Mouse (Mus musculus) kidney, embryonic 16.5 days (tissue): Measurements from ENCODE around the gene Slc35b1. TPM values are rescaled to one million over a fixed set of nuclear protein-coding genes. Genes with fewer than 3 reads are reported as not detected.
A peak's percentile ranks its signal among the peaks of the same experiment; 100 is the strongest.
"Not testable (repeated sequence)": the region's sequence is repeated elsewhere in the genome, so short reads cannot be mapped to it uniquely, and the experiment has no call there.

Source experiments
- ATAC-seq: fragments of 200-750 bp; cut with Nextera tagmentation; 2 replicates; pipeline ENCODE4 v1.8.0; 2017; ENCODE audit warnings: moderate TSS enrichment; ENCODE audit not compliant: low FRiP score, low TSS enrichment
- H3K27ac ChIP-seq: fragments of 300-500 bp; sonication (generic); 2 replicates; pipeline ENCODE4 v1.5.1; 2014; ENCODE audit warnings: low read length
- H3K27me3 ChIP-seq: fragments of 300-500 bp; sonication (generic); 2 replicates; pipeline ENCODE4 v1.6.1; 2014; ENCODE audit warnings: low read length, control low read depth, mixed read lengths; ENCODE audit not compliant: insufficient read depth
- H3K36me3 ChIP-seq: fragments of 300-500 bp; sonication (generic); 2 replicates; pipeline ENCODE4 v1.6.1; 2014; ENCODE audit warnings: low read length, control low read depth, mixed read lengths; ENCODE audit not compliant: insufficient read depth
- H3K4me1 ChIP-seq: fragments of 300-500 bp; sonication (generic); 2 replicates; pipeline ENCODE4 v1.6.1; 2014; ENCODE audit warnings: low read length, control low read depth, mixed read lengths; ENCODE audit not compliant: insufficient read depth
- H3K4me2 ChIP-seq: fragments of 300-500 bp; sonication (generic); replicated peaks from 2 replicates; pipeline ENCODE4 v1.6.1; 2014; ENCODE audit warnings: low read depth, low read length
- H3K4me3 ChIP-seq: fragments of 300-500 bp; sonication (generic); 2 replicates; pipeline ENCODE4 v1.5.1; 2014; ENCODE audit warnings: mild to moderate bottlenecking, low read length
- H3K9ac ChIP-seq: fragments of 300-500 bp; sonication (generic); replicated peaks from 2 replicates; pipeline ENCODE4 v1.6.1; 2014; ENCODE audit warnings: low read length
- H3K9me3 ChIP-seq: fragments of 300-500 bp; sonication (generic); 2 replicates; pipeline ENCODE4 v1.6.1; 2016; ENCODE audit warnings: low read length, control low read depth
- WGBS: fragments of 180-500 bp; shearing (Covaris S2); extraction: QIAGEN DNeasy Blood & Tissue Kit; methylation state at CpG from one replicate; pipeline ENCODE4 v1.1.7; 2014; 5-methylcytosine and 5-hydroxymethylcytosine counted together
- polyA plus RNA-seq: library from polyadenylated mRNA; unstranded; fragments of >200 nt; fragmentation: Nextera tagmentation; extraction: Ambion mirVana; gene quantifications from 2 replicates; pipeline ENCODE4 v1.2.1, GENCODE M21; 2015

The Slc35b1 gene
- polyA plus RNA-seq, 1 experiment from 2014 or later: 99.2 TPM

DNA sequence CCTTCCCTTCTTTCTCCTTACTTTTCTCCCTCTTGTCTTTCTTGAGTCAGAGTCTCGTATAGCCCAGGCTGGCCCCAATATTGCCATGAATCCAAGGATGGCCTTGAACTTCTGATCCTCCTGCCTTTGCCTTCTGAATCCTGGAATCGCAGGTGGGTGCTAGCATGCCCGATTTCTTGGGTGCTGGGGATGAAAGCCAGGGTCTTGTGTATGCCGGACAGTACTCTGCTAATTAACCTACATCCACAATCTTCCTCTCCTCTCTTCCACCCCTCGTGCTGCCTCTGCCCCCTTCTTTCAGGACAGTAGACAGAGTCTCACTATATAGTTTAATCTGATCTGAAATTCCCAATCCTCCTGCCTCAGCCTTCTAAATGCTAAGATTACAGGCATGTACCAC lies 17.1 kb downstream of the Slc35b1 start:
- ATAC-seq: no peak
- H3K4me3 ChIP-seq: no peak overlapping the region
- WGBS: 89% methylated on average over 5 of the region's 5 CpGs
- H3K27ac ChIP-seq: no peak overlapping the region
- H3K36me3 ChIP-seq: no peaks in the 10 kb centered on the region
- H3K4me2 ChIP-seq: no peak overlapping the region
- no peaks in the 10 kb centered on the region for H3K9me3 ChIP-seq
- H3K27me3 ChIP-seq: no peaks in the 10 kb centered on the region
- H3K4me1 ChIP-seq: peaks cover 11% of the 10 kb centered on the region; the same call in 1 of the 2 replicates
- no peak overlapping the region for H3K9ac ChIP-seq

GRCm38 (mm10) chr11:95402196-95402595 lies 17.7 kb downstream of the Slc35b1 start:
- Histone ChIP-seq H3K4me2 (no peak overlapping the region), H3K9ac (0 out of 2 replicates have a peak overlapping the region, but pooled peaks have one; percentile 15), H3K9me3 (no peaks in the 10 kb centered on the region), H3K4me3 (no peak overlapping the region), H3K27ac (no peak overlapping the region), H3K4me1 (peaks cover 11% of the 10 kb centered on the region; the same call in 1 of the 2 replicates), H3K27me3 (no peaks in the 10 kb centered on the region), H3K36me3 (no peaks in the 10 kb centered on the region)
- ATAC-seq: no peak; the same call in 1 of the 2 replicates
- 12% methylated on average over 5 of the region's 5 CpGs for WGBS

- H3K9ac ChIP-seq: no peak overlapping the region
- peaks cover 11% of the 10 kb centered on the region; the same call in 1 of the 2 replicates for H3K4me1 ChIP-seq
- H3K4me3 ChIP-seq: no peak overlapping the region
- H3K36me3 ChIP-seq: no peaks in the 10 kb centered on the region
- 10% methylated on average over 8 of the region's 8 CpGs for WGBS
- no peaks in the 10 kb centered on the region for H3K9me3 ChIP-seq
- no peak for ATAC-seq
- no peak overlapping the region for H3K4me2 ChIP-seq
- no peaks in the 10 kb centered on the region for H3K27me3 ChIP-seq
- peak overlapping the region; percentile 40; the same call in 1 of the 2 replicates for H3K27ac ChIP-seq
These were observed 18.2 kb downstream of the Slc35b1 start for GRCm38 (mm10) chr11:95402658-95403101.

GRCm38 (mm10) chr11:95403382-95404340 lies 19.2 kb downstream of the Slc35b1 start:
- no peak overlapping the region for H3K27ac ChIP-seq
- peaks cover 11% of the 10 kb centered on the region; the same call in 1 of the 2 replicates for H3K4me1 ChIP-seq
- no peaks in the 10 kb centered on the region for H3K9me3 ChIP-seq
- H3K4me3 ChIP-seq: no peak overlapping the region
- WGBS: 70% methylated on average over 16 of the region's 16 CpGs
- no peaks in the 10 kb centered on the region for H3K27me3 ChIP-seq
- peak; percentile 15; the same call in 1 of the 2 replicates for ATAC-seq
- H3K4me2 ChIP-seq: no peak overlapping the region
- H3K9ac ChIP-seq: no peak overlapping the region
- H3K36me3 ChIP-seq: no peaks in the 10 kb centered on the region

- WGBS: 61% methylated on average over 4 of the region's 4 CpGs
- no peak overlapping the region for H3K4me2 ChIP-seq
- no peak for ATAC-seq
These were observed 21.3 kb downstream of the Slc35b1 start for GRCm38 (mm10) chr11:95405771-95406170.

DNA sequence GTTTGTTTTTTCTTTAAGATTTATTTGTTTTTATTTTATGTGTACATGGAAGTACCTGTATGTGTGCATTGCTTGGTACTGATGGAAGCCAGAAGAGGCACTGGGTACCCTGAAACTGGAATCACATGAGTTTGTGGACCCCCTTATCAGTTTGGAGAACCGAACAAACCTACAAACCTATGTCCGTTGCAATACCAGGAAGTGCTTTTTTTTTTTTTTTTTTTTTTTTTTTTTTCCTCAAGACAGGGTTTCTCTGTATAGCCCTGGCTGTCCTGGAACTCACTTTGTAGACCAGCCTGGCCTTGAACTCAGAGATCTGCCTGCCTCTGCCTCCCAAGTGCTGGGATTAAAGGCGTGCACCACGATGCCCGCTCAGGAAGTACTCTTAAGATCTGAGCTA lies 21.9 kb downstream of the Slc35b1 start:
- WGBS: 84% methylated on average over 5 of the region's 5 CpGs
- not testable (repeated sequence) for H3K27me3 ChIP-seq, H3K36me3 ChIP-seq, H3K4me3 ChIP-seq, H3K9ac ChIP-seq, ATAC-seq, H3K27ac ChIP-seq, H3K4me2 ChIP-seq, H3K9me3 ChIP-seq
- peaks cover 11% of the 10 kb centered on the region; the same call in 1 of the 2 replicates for H3K4me1 ChIP-seq

More at GRCm38 (mm10) chr11:95405771-95406170, 21.3 kb downstream of the Slc35b1 start:
- peaks cover 11% of the 10 kb centered on the region; the same call in 1 of the 2 replicates for H3K4me1 ChIP-seq
- H3K9me3 ChIP-seq: no peaks in the 10 kb centered on the region
- H3K9ac ChIP-seq: no peak overlapping the region
- H3K27ac ChIP-seq: no peak overlapping the region
- no peaks in the 10 kb centered on the region for H3K36me3 ChIP-seq
- no peak overlapping the region for H3K4me3 ChIP-seq
- H3K27me3 ChIP-seq: no peaks in the 10 kb centered on the region

GRCm38 (mm10) chr11:95409450-95410112 lies 25.1 kb downstream of the Slc35b1 start:
- Histone ChIP-seq H3K9me3 (no peaks in the 10 kb centered on the region), H3K27me3 (no peaks in the 10 kb centered on the region), H3K4me1 (no peaks in the 10 kb centered on the region), H3K4me3 (no peak overlapping the region), H3K4me2 (no peak overlapping the region), H3K36me3 (no peaks in the 10 kb centered on the region), H3K27ac (no peak overlapping the region), H3K9ac (no peak overlapping the region)
- WGBS: 85% methylated on average over 10 of the region's 10 CpGs
- ATAC-seq: no peak

DNA sequence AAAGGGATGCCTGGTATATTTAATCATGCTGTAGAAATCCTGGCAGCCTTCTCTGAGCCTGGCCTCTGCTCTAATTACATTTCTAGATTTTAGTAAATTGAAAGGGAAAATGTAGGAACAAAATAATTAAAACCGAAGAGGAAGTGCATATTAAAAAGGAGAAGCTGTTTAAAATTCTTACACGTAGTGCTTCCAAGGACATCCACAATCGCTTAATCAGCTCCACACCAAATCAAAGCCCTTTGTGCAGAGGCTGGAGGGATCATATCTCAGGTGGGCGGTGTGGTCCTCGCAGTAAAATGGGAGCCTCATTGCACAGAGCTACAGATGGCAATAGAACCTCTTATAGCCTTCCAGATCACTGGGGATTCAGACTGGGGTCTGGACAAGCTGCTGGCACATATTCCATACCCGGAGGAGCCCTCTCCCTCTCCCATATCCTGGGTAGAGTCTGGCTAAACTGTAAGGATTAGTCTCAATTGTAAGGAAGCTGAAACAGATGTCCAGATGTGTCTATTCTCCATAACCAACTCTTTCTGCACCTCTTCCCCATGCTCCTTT lies 27.0 kb downstream of the Slc35b1 start:
- 59% methylated on average over 6 of the region's 6 CpGs for WGBS
- H3K36me3 ChIP-seq: no peaks in the 10 kb centered on the region
- no peak overlapping the region for H3K9ac ChIP-seq
- H3K27ac ChIP-seq: no peak overlapping the region
- H3K4me3 ChIP-seq: no peak overlapping the region
- H3K4me2 ChIP-seq: no peak overlapping the region
- peaks cover 14% of the 10 kb centered on the region for H3K4me1 ChIP-seq
- ATAC-seq: no peak
- no peaks in the 10 kb centered on the region for H3K27me3 ChIP-seq
- no peaks in the 10 kb centered on the region for H3K9me3 ChIP-seq

DNA sequence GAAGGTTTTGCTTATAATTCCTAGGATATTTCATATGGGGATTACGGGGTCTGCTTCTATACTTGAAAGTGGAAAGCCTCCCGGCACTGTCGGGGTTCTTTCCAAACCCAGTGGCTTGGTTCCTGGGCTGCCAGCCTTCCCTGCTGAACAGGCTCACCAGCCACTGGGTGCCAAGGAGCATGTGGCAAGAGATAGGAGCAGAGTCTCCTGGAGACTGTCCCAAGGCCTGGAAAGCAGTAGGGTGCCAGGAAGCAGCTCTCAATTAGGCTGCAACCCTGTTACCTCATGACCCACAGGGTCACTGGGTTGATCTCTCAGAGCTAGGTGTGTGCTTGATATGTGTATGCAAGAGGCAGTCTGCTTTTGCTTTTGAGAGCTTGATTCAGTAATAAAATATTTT lies 28.1 kb downstream of the Slc35b1 start:
- no peak overlapping the region for H3K4me3 ChIP-seq
- no peak for ATAC-seq
- no peak overlapping the region for H3K27ac ChIP-seq

More for the DNA sequence above, 28.1 kb downstream of the Slc35b1 start:
- Histone ChIP-seq H3K9me3 (no peaks in the 10 kb centered on the region), H3K4me2 (no peak overlapping the region), H3K4me1 (peaks cover 14% of the 10 kb centered on the region), H3K27me3 (no peaks in the 10 kb centered on the region), H3K9ac (no peak overlapping the region), H3K36me3 (no peaks in the 10 kb centered on the region)
- 97% methylated on average over 3 of the region's 3 CpGs for WGBS
